Mouse (Mus musculus): ENCODE data around the gene Pkd1.

DNA sequence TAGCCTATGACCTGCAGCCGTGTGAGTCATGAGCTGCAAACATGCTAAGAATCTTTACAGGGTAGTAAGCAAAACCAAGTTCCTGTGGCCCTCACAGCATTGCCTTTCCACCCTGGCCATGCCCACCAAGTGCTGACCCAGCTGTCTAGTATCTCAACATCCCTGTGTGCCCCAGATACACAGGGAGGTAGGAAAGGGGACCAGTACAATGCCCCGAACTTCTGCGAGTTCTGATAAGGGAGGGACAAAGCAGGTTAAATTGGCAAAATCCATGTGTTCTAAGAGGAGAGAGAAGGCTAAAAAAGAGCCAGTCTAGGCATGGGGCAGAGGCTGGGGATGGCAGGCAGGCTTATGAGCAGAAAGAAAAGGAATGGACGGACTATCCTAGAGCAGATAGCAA lies 58.7 kb downstream of the Pkd1 start:
- TF ChIP-seq CTCF (IDR thresholded peaks at IDR 0.05; ENCODE audit: low read depth, low read length) (no peak), POLR2A (IDR thresholded peaks at IDR 0.05; ENCODE audit: borderline replicate concordance, low read depth, low read length) (no peak)
